Mouse (Mus musculus): ENCODE results near the gene Myom1. TPM values are rescaled to one million over a fixed set of nuclear protein-coding genes. Genes with fewer than 3 reads are reported as not detected.
A peak's percentile ranks its signal among the peaks of the same experiment; 100 is the strongest.

Myom1 gene
- polyA plus RNA-seq, 1 experiment from 2014 or later, result 15.0 TPM

- Histone ChIP-seq H3K4me1 (peaks cover 38% of the 10 kb centered on the region), H3K36me3 (no peaks in the 10 kb centered on the region), H3K9ac (no peak overlapping the region), H3K27ac (no peak overlapping the region), H3K27me3 (no peaks in the 10 kb centered on the region), H3K4me3 (no peak overlapping the region), H3K4me2 (replicated peaks) (no peak overlapping the region), H3K9me3 (no peaks in the 10 kb centered on the region)
- 59% methylated on average over 6 of the region's 6 CpGs for WGBS
- no peak for ATAC-seq (ENCODE audit: low FRiP score, low read depth)
Observed at GRCm38 (mm10) chr17:71097209-71097597, 94.8 kb downstream of the Myom1 start.

- Histone ChIP-seq H3K4me1 (peaks cover 42% of the 10 kb centered on the region), H3K4me3 (no peak overlapping the region), H3K27me3 (no peaks in the 10 kb centered on the region), H3K4me2 (replicated peaks) (no peak overlapping the region), H3K9me3 (no peaks in the 10 kb centered on the region), H3K36me3 (no peaks in the 10 kb centered on the region), H3K27ac (no peak overlapping the region), H3K9ac (no peak overlapping the region)
- 97% methylated on average over 3 of the region's 3 CpGs for WGBS
- no peak for ATAC-seq (ENCODE audit: low FRiP score, low read depth)
Observed at GRCm38 (mm10) chr17:71098606-71099005, 96.2 kb downstream of the Myom1 start.

- 14% methylated on average over 17 of the region's 17 CpGs for WGBS
- no peaks in the 10 kb centered on the region for H3K27me3 ChIP-seq
- peak overlapping the region; percentile 33 for H3K4me2 ChIP-seq (replicated peaks)
- H3K4me1 ChIP-seq, result peaks cover 24% of the 10 kb centered on the region
- H3K36me3 ChIP-seq, result no peaks in the 10 kb centered on the region
- H3K9ac ChIP-seq, result no peak overlapping the region
- peak; percentile 39; the same call in 1 of the 2 replicates for ATAC-seq (ENCODE audit: low FRiP score, low read depth)
- no peak overlapping the region for H3K4me3 ChIP-seq
- peak overlapping the region; percentile 70 for H3K27ac ChIP-seq
- H3K9me3 ChIP-seq, result no peaks in the 10 kb centered on the region
Observed at GRCm38 (mm10) chr17:71102571-71103551, 100.4 kb downstream of the Myom1 start.

GRCm38 (mm10) chr17:71105297-71105696 lies 102.9 kb downstream of the Myom1 start:
- H3K27ac ChIP-seq, result no peak overlapping the region
- H3K9me3 ChIP-seq, result no peaks in the 10 kb centered on the region
- H3K4me1 ChIP-seq, result peaks cover 25% of the 10 kb centered on the region
- no peak overlapping the region for H3K4me2 ChIP-seq (replicated peaks)
- H3K4me3 ChIP-seq, result no peak overlapping the region
- no peak for ATAC-seq (ENCODE audit: low FRiP score, low read depth)
- 93% methylated on average over 7 of the region's 7 CpGs for WGBS
- no peak overlapping the region for H3K9ac ChIP-seq
- H3K27me3 ChIP-seq, result no peaks in the 10 kb centered on the region
- H3K36me3 ChIP-seq, result no peaks in the 10 kb centered on the region

GRCm38 (mm10) chr17:71106250-71106649 lies 103.8 kb downstream of the Myom1 start:
- H3K36me3 ChIP-seq, result no peaks in the 10 kb centered on the region
- no peaks in the 10 kb centered on the region for H3K27me3 ChIP-seq
- no peak overlapping the region; the same call in 1 of the 2 replicates for H3K27ac ChIP-seq
- H3K4me1 ChIP-seq, result peaks cover 34% of the 10 kb centered on the region
- H3K9ac ChIP-seq, result no peak overlapping the region
- no peak overlapping the region for H3K4me2 ChIP-seq (replicated peaks)
- H3K4me3 ChIP-seq, result no peak overlapping the region
- H3K9me3 ChIP-seq, result no peaks in the 10 kb centered on the region
- WGBS, result 40% methylated on average over 8 of the region's 8 CpGs
- no peak for ATAC-seq (ENCODE audit: low FRiP score, low read depth)

- Histone ChIP-seq H3K9me3 (no peaks in the 10 kb centered on the region), H3K4me1 (peaks cover 30% of the 10 kb centered on the region), H3K4me3 (no peak overlapping the region), H3K36me3 (no peaks in the 10 kb centered on the region), H3K27ac (peak overlapping the region; percentile 22; the same call in 1 of the 2 replicates), H3K4me2 (replicated peaks) (peak overlapping the region; percentile 36), H3K9ac (no peak overlapping the region), H3K27me3 (no peaks in the 10 kb centered on the region)
- no peak for ATAC-seq (ENCODE audit: low FRiP score, low read depth)
- 19% methylated on average over 6 of the region's 6 CpGs for WGBS
Observed at GRCm38 (mm10) chr17:71110753-71111265, 108.4 kb downstream of the Myom1 start.

GRCm38 (mm10) chr17:71112689-71113088 lies 110.3 kb downstream of the Myom1 start:
- H3K4me3 ChIP-seq, result no peak overlapping the region
- peaks cover 33% of the 10 kb centered on the region for H3K4me1 ChIP-seq
- ATAC-seq (ENCODE audit: low FRiP score, low read depth), result no peak
- no peaks in the 10 kb centered on the region for H3K27me3 ChIP-seq
- H3K36me3 ChIP-seq, result no peaks in the 10 kb centered on the region
- no peak overlapping the region for H3K9ac ChIP-seq
- H3K4me2 ChIP-seq (replicated peaks), result no peak overlapping the region
- WGBS, result 86% methylated on average over 3 of the region's 3 CpGs
- H3K27ac ChIP-seq, result no peak overlapping the region
- no peaks in the 10 kb centered on the region for H3K9me3 ChIP-seq

GRCm38 (mm10) chr17:71114282-71114681 lies 111.8 kb downstream of the Myom1 start:
- H3K36me3 ChIP-seq, result no peaks in the 10 kb centered on the region
- WGBS, result 77% methylated on average over 4 of the region's 4 CpGs
- H3K27me3 ChIP-seq, result no peaks in the 10 kb centered on the region
- peaks cover 36% of the 10 kb centered on the region for H3K4me1 ChIP-seq
- no peak for ATAC-seq (ENCODE audit: low FRiP score, low read depth)
- H3K27ac ChIP-seq, result no peak overlapping the region
- no peak overlapping the region for H3K9ac ChIP-seq
- no peak overlapping the region for H3K4me2 ChIP-seq (replicated peaks)
- no peaks in the 10 kb centered on the region for H3K9me3 ChIP-seq
- H3K4me3 ChIP-seq, result no peak overlapping the region

- Histone ChIP-seq H3K9me3 (no peaks in the 10 kb centered on the region), H3K4me1 (peaks cover 44% of the 10 kb centered on the region), H3K9ac (no peak overlapping the region), H3K4me2 (replicated peaks) (no peak overlapping the region), H3K4me3 (no peak overlapping the region), H3K27me3 (no peaks in the 10 kb centered on the region), H3K27ac (no peak overlapping the region), H3K36me3 (no peaks in the 10 kb centered on the region)
- 88% methylated on average over 4 of the region's 4 CpGs for WGBS
- no peak for ATAC-seq (ENCODE audit: low FRiP score, low read depth)
Observed at GRCm38 (mm10) chr17:71117956-71118355, 115.5 kb downstream of the Myom1 start.

- 79% methylated on average over 4 of the region's 4 CpGs for WGBS
- Histone ChIP-seq H3K4me2 (replicated peaks) (no peak overlapping the region), H3K27ac (no peak overlapping the region; the same call in 1 of the 2 replicates), H3K36me3 (no peaks in the 10 kb centered on the region), H3K27me3 (no peaks in the 10 kb centered on the region), H3K9me3 (no peaks in the 10 kb centered on the region), H3K4me1 (peaks cover 51% of the 10 kb centered on the region), H3K9ac (no peak overlapping the region), H3K4me3 (no peak overlapping the region)
- no peak for ATAC-seq (ENCODE audit: low FRiP score, low read depth)
Observed at GRCm38 (mm10) chr17:71118607-71119006, 116.2 kb downstream of the Myom1 start.

GRCm38 (mm10) chr17:71120626-71121025 lies 118.2 kb downstream of the Myom1 start:
- H3K27me3 ChIP-seq, result no peaks in the 10 kb centered on the region
- H3K27ac ChIP-seq, result 0 out of 2 replicates have a peak overlapping the region, but pooled peaks have one; percentile 28
- no peak for ATAC-seq (ENCODE audit: low FRiP score, low read depth)
- WGBS, result 38% methylated on average over 4 of the region's 6 CpGs
- H3K4me1 ChIP-seq, result peaks cover 58% of the 10 kb centered on the region
- H3K4me2 ChIP-seq (replicated peaks), result no peak overlapping the region
- no peaks in the 10 kb centered on the region for H3K36me3 ChIP-seq
- no peak overlapping the region for H3K9ac ChIP-seq
- H3K9me3 ChIP-seq, result no peaks in the 10 kb centered on the region
- H3K4me3 ChIP-seq, result no peak overlapping the region

- Histone ChIP-seq H3K36me3 (no peaks in the 10 kb centered on the region), H3K9me3 (no peaks in the 10 kb centered on the region), H3K27me3 (no peaks in the 10 kb centered on the region), H3K9ac (no peak overlapping the region), H3K4me1 (peaks cover 66% of the 10 kb centered on the region), H3K4me2 (replicated peaks) (no peak overlapping the region), H3K27ac (no peak overlapping the region), H3K4me3 (no peak overlapping the region)
- WGBS, result 83% methylated on average over 8 of the region's 8 CpGs
- ATAC-seq (ENCODE audit: low FRiP score, low read depth), result no peak
Observed at GRCm38 (mm10) chr17:71124061-71124670, 121.7 kb downstream of the Myom1 start.
